Mouse (Mus musculus) heart, postnatal 0 days (tissue): ENCODE results near the gene Ano3.
"Not testable (repeated sequence)": the region's sequence is repeated elsewhere in the genome, so short reads cannot be mapped to it uniquely, and the experiment has no call there.

Experiments used
- CTCF ChIP-seq: IDR thresholded peaks from 2 replicates; pipeline ENCODE4 v1.5.1; 2016; ENCODE audit warnings: antibody characterized with exemption, control low read depth, low read depth
- EP300 ChIP-seq: IDR thresholded peaks from 2 replicates; pipeline ENCODE4 v1.6.1; 2016; ENCODE audit warnings: antibody characterized with exemption, low read depth

- TF ChIP-seq CTCF, EP300: not testable (repeated sequence)
Measured at GRCm38 (mm10) chr2:110950823-110951222, at the start of gene Ano3.
